Mouse (Mus musculus): Measurements from ENCODE around the gene Dnajc27.

The Dnajc27 gene

GRCm38 (mm10) chr12:4080311-4080710, 2.1 kb upstream of the Dnajc27 start:
- peak; percentile 62 to 73 for DNase-seq (ENCODE audit: low spot score in 2 of 2)

GRCm38 (mm10) chr12:4083441-4083840, 1.1 kb downstream of the Dnajc27 start:
- DNase-seq (ENCODE audit: low spot score in 2 of 2) = no peak

- DNase-seq (ENCODE audit: low spot score in 2 of 2) = peak; percentile 33 to 42
Measured at GRCm38 (mm10) chr12:4107383-4107782, 25.0 kb downstream of the Dnajc27 start.

GRCm38 (mm10) chr12:4116132-4116531, 33.7 kb downstream of the Dnajc27 start:
- DNase-seq (ENCODE audit: low spot score in 2 of 2) = no peak

- DNase-seq (ENCODE audit: low spot score in 2 of 2) = no peak
Measured at GRCm38 (mm10) chr12:4117136-4117535, 34.8 kb downstream of the Dnajc27 start.

- no peak for DNase-seq (ENCODE audit: low spot score in 2 of 2)
Measured at GRCm38 (mm10) chr12:4117579-4117978, 35.2 kb downstream of the Dnajc27 start.

- no peak for DNase-seq (ENCODE audit: low spot score in 2 of 2)
Measured at GRCm38 (mm10) chr12:4127346-4127745, 45.0 kb downstream of the Dnajc27 start.

GRCm38 (mm10) chr12:4132941-4133846, 50.8 kb downstream of the Dnajc27 start, which contains the start of gene Adcy3:
TSS of gene Adcy3 (plus strand) at chr12:4133103.
- DNase-seq (ENCODE audit: low spot score in 2 of 2) = peak; percentile 24 to 48

GRCm38 (mm10) chr12:4133847-4134212, 51.4 kb downstream of the Dnajc27 start:
- DNase-seq (ENCODE audit: low spot score in 2 of 2) = no peak

GRCm38 (mm10) chr12:4143179-4143578, 60.8 kb downstream of the Dnajc27 start:
- DNase-seq (ENCODE audit: low spot score in 2 of 2) = no peak

- no peak for DNase-seq (ENCODE audit: low spot score in 2 of 2)
Measured at GRCm38 (mm10) chr12:4150936-4151335, 68.6 kb downstream of the Dnajc27 start.

GRCm38 (mm10) chr12:4151969-4152368, 69.6 kb downstream of the Dnajc27 start:
- DNase-seq (ENCODE audit: low spot score in 2 of 2) = no peak

- DNase-seq (ENCODE audit: low spot score in 2 of 2) = no peak
Measured at GRCm38 (mm10) chr12:4157466-4157865, 75.1 kb downstream of the Dnajc27 start.

GRCm38 (mm10) chr12:4158179-4158578, 75.8 kb downstream of the Dnajc27 start:
- DNase-seq (ENCODE audit: low spot score in 2 of 2) = no peak

- no peak for DNase-seq (ENCODE audit: low spot score in 2 of 2)
Measured at GRCm38 (mm10) chr12:4158868-4159632, 76.7 kb downstream of the Dnajc27 start.

Data from urinary bladder, adult 18-20 months (tissue).